Mouse (Mus musculus): ENCODE data around the gene Nqo1.

- no peak for TF ChIP-seq POLR2A (IDR thresholded peaks at IDR 0.05; ENCODE audit: low read depth, low read length)
- TF ChIP-seq CTCF (IDR thresholded peaks at IDR 0.05; ENCODE audit: extremely low read depth, insufficient read length, insufficient replicate concordance, low read depth, low read length): no peak
Measured at GRCm38 (mm10) chr8:107385063-107385462, 17.9 kb downstream of the Nqo1 start.
